Mouse (Mus musculus) T-helper 1 cell (primary cell): ENCODE results near the gene Lpcat1.

ENCODE experiments used
- in situ Hi-C: fragments of 300-600 bp; cut with MboI, MseI; formaldehyde crosslinking; loops from one replicate; pipeline ENCODE4 v1.15.1; 2025; ENCODE audit warnings: high pct_unique_total_duplicates

Gene Lpcat1

GRCm38 (mm10) chr13:73446494-73446893 is 20.5 kb upstream of the Lpcat1 start:
- in situ Hi-C loops, result no loop called here

DNA sequence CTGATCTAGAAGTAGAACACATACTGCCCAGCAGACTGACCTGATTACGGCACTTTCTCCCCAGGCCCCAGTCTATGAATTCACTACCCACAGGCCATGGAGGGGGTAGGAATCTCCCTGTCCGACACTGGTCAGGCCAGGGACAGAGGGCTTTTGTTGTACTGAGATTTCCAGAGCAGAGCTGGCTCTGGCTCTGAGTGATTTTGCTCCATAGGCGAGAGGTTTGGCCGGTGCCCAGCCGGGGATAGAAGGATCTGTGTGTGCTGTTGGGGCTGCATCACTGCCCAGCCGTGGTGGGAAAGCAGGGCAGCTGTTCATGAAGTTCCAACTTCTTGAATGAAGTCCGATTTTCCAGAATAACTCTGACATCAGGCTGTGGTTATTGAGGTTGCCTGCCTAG is 20.1 kb upstream of the Lpcat1 start:
- in situ Hi-C loops, result no loop called here

DNA sequence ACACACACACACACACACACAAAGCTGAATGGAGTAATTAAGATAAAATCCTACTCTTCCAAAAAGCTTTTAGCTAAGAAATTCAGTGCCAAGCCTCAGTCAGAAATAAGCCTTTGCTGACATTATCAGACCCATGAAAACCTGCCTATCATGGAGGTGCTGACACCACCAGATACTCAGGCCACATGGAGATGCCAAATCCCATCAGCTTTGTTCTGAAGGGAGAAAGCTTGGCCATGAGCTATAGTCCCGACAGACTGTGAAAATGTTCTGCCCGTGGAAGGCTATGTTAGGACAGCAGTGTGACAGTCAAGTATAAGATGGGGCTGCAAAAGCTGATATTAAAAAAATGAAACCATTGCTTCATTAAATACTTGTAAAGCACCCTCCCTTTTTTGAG is 19.5 kb upstream of the Lpcat1 start:
- in situ Hi-C loops, result no loop called here

DNA sequence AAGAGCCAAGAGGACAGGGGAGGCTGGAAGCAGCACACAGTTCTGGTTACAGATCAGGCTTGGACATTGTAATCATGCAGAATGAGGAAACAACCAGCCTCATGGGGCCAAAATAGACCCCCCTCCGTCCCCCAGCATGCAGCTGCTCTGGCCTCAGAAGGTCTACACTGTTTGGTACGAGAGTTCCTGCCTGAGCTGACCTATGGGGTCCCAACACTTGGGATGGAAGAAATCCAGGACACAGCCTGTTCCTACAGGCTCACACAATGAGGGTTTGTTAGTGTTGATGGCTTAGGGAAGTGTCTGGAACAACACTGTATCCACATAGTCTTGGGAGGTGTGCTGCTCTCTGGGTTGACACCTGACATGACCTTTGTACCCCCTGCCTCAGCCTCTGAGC is 18.8 kb upstream of the Lpcat1 start:
- in situ Hi-C loops, result no loop called here

GRCm38 (mm10) chr13:73448723-73449122 is 18.3 kb upstream of the Lpcat1 start:
- in situ Hi-C loops, result no loop called here

DNA sequence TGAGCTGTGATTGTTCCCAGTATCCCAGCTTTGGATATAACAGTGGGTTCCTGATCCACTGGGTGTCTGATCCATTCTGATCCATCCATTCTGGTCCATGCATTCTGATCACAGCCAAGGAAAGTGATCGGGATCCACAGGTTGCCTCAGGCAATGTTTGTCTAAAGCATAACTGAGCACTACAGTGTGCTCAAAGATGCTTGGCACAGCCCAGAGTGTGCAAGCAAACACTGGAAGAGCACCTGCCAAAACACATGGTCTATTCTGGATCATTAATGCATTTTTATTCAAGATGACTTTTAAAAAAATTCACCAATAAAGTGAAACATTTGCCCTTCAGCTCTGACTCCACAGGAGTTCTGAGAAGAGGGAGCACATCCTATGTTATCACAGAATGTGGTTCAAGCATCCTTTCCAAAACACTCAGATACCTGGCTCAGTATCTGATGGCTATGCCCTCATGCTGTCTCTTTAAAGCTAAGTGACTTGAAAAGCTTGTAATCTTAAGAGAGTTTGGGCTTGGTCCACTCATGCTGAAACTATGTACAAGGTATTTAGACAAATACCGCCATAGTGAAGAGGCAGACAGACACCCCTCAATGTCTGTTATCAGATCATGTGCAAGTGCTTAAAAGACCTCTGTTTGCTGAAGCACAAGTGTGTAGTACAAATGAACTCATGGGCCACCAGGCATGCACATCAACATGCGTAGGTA is 13.3 kb upstream of the Lpcat1 start:
- in situ Hi-C loops, result no loop called here

GRCm38 (mm10) chr13:73455328-73455727 is 11.7 kb upstream of the Lpcat1 start:
- in situ Hi-C loops, result no loop called here

- in situ Hi-C loops, result no loop called here
These were observed 9.7 kb upstream of the Lpcat1 start for GRCm38 (mm10) chr13:73457301-73457700.

DNA sequence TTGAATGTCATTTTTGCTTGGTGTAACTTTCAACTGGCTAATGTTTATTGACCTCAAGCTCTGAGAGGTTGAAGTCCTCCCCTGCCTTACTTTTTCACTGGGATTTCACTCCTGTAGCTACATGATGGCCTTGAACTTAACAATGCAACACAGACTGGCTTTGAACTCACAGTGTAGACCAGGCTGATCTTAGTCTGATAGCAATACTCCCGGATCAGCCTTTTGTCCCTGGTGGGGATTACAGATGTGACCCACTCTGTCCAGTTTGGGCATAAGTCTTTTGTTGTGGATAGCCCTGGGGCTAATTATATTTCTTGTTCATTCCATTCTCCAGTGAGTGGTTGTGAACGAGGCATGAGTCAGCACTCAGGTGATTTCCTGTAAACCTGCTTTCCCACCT is 9.3 kb upstream of the Lpcat1 start:
- in situ Hi-C loops, result no loop called here

DNA sequence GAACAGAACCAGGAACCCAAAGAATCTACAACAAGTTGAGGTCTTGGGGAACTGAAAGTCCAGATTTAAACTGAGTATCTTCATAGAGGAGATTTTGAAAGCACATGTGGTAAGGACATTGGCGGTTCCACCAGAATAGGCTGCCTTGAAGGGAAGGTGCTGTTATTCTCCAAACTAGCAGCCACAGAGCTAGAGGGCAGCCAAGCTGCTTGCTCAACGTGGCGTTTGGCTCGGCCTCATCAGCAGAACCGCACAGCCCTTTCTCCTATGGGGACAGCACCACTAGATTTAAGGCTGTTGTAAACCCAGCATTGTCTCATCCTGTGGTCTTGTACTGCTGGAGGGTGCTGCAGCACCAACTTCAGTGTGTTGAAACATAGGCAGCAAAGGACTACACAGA is 8.3 kb upstream of the Lpcat1 start:
- in situ Hi-C loops, result no loop called here

GRCm38 (mm10) chr13:73459189-73459850 is 7.7 kb upstream of the Lpcat1 start:
- in situ Hi-C loops, result no loop called here

DNA sequence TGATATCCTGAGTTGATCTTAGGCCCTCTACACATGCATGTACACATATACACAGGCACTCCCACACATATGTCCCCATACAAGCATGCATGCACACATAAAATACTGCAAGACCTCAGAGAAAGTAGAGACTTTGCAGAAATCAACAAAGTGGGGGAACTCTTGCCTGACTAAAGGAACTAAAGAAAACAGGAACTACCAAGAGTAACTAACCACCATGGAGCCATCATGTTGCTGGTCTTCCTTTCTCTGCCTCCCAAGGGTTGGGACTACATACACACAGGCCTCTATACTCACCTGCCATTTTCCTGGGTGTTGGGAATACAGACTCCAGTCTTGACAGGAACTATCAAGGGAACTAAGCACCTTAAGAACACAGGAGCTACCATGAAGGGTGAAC is 5.4 kb upstream of the Lpcat1 start:
- in situ Hi-C loops, result no loop called here

DNA sequence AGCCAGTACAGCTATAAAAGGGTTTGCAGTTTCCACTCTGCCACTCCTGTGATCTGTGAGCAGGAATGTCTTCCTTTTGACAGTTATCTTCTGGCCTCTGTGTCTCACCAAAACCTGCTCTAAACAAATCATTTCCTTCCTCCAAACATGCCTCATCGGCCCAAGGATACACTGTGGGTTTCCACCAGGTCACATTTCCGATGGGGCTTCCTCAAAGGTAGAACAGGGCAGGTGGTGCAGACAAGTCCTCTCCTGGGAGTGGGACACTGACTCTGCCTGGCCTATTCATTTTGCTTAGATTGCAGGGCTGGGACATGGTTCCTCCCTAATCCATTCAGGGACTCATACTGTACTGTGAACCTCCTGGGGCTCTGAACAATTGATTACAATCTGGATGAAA is 1.8 kb upstream of the Lpcat1 start:
- in situ Hi-C loops, result no loop called here

DNA sequence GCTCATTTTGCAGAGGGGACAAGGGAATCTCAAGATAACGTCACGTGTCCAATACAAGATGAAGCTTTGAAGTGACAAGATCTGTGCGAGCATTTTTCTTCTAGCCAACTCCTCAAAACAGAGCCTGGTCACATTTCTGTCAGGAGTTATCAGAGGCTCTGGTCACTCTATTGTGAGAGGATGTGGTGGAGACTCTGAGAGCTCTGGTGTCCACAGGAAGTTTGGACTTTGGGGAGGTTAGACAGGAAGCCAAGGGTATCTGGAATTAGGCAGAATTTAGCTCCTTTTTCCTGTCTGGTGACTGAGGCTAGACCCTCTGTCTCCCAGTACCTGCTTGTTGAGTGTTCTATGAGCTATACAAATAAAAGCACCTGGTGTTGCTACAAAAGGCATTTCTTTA is 586 bp upstream of the Lpcat1 start:
- in situ Hi-C loops, result no loop called here

DNA sequence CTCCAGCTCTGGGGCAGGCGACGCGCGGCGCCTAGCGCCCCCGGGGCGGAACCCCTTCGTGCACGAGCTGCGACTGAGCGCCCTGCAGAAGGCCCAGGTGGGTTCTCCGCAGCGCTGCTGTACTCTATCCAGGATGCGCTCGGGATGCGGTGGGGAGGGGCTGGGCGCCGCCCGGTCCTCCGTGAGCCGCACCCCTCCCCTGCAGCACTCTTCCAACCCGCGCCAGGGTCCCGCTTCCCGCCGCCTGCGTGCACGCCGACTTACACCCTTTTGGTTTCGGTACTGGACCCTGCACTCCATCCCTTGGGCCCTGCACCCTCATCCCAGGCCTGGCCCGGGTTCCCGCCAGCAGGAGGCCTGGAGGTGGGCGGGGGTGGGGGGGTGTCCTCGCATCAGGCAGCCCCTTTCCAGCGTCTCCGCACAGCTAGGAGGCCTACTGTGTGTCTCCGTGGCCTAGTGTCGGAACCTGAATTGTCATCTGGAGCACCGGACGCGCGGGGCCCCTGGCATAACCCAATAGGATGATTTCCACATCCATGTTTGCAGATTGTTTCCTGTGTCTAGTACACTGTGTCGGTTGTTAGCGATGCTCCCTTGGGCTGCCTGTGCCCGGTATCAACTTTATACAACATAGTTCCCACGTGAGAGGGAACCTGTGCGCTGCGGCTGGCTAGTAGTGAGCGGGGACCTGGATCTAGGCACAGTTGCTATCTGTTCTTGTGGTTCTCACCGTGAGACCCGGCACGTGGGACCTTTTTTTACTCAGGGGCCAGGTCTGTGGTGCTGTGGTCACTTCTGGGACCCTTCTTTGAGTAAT is 632 bp downstream of the Lpcat1 start:
- in situ Hi-C loops, result no loop called here

DNA sequence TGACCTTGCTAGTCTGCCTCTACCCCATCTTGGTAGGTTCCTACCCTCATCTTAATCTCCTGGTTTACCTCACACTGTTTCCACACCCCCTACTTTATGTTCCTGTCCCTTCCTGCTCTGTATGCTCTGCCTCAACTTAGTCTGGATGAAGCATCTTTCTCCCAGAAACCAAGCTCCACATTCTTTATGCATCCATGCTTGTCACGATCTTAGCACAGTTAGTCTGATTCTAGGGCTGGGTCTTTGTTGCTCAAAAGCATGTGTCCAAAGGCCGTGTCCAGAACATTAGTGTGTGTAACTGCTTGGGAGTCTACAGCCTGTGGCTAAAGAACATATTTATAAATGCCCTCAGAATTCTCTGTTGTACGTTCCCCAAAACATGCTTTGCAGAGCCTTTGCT is 1.8 kb downstream of the Lpcat1 start:
- in situ Hi-C loops, result no loop called here

- in situ Hi-C loops, result no loop called here
These were observed 2.4 kb downstream of the Lpcat1 start for GRCm38 (mm10) chr13:73469257-73469967.

DNA sequence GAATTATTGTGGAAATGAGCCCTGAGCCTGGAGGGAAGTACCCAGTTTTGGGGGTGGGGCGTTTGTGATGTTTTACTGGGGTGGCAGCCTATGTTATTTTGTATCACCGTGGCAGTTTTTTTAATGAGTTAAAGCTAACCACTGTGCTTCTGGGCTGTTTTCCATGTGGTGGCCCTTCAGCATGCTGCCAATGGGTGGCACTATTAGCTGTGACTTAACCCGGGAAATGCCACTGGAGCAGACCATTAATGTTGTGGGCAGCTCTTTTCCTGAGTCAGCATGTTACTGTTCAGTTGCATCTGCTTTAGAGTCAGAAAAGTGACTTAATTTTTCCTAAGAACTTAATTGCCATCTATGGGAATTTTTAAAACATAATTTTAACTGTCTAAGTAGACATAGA is 5.5 kb downstream of the Lpcat1 start:
- in situ Hi-C loops, result no loop called here

DNA sequence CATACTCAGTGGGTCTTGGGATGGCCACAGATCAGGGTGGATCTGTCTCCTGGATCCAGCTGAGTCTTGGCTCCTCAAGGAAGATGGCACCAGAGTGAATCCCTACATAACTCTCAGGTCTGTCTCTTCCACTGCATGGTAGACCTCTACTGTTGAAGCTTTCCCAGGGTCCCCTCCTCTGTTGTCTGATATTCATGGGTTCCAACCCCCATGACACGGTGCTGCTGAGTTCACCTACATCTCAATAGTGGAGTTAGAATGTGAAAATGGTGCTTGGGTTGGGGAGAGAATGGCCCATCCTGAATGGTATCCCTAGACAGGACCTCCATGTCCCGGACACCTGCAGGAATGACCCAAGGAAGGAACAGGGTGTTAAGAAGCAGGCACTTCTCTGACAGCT is 6.7 kb downstream of the Lpcat1 start:
- in situ Hi-C loops, result no loop called here

- in situ Hi-C loops, result no loop called here
These were observed 7.2 kb downstream of the Lpcat1 start for GRCm38 (mm10) chr13:73474163-73474562.

DNA sequence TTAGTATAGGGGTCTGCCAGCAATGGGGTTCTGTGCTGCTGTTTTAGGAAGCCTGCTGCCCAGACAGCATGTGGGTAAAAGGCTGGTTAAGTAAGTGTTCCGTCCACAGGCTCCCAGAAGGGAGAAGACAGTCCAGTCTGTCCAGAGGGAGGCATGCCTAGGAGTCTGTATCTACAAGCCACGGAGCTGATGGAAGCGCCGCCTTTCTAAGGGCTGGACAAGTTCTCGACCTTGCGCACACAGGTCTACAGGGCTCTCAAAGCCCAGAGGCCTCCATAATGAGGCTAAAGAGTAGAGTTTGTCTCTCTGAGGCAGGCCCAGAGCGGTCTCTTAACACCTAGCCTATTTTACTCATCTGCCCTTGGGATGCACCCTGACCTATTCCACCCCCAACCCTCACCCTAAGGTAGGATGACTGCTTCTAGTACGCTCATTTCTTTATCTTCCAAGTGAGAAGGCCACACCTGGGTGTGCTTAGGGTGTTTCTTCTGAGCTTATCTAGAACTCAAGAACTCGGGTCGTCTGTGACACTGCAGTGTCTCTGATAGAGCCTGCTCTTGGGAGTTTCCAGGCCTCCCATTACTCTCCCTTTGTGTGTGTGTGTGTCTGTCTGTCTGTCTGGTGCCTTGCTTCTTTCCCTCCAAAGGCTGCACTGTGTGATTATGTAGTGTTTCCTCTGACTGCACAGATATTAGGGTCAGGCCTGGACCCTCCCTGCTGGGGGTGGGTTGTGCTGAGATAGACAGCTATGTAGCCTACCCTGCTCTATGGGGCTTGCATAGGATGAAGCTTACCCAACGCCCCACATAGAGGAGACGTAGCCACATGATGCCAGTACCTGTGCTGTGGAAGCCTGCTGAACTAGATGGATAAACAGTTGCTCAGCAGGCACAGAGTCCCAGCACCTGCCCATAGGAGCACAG is 8.3 kb downstream of the Lpcat1 start:
- in situ Hi-C loops, result no loop called here
